Mouse (Mus musculus) small intestine, adult 2 months (tissue): ENCODE measurements around the gene Gadd45g. TPM values are rescaled to one million over a fixed set of nuclear protein-coding genes. Genes with fewer than 3 reads are reported as not detected.

Experiments
- H3K27ac ChIP-seq: fragments of 200-500 bp; 2 replicates; pipeline ENCODE4 v1.5.1; 2012; ENCODE audit warnings: low read depth, low read length, control low read depth, inconsistent platforms; ENCODE audit not compliant: insufficient read depth
- H3K27me3 ChIP-seq: fragments of 200-500 bp; 2 replicates; pipeline ENCODE4 v1.6.1; 2012; ENCODE audit warnings: mild to moderate bottlenecking, moderate library complexity, low read length, inconsistent platforms; ENCODE audit not compliant: control insufficient read depth, insufficient read depth
- H3K36me3 ChIP-seq: fragments of 200-500 bp; 2 replicates; pipeline ENCODE4 v1.6.1; 2012; ENCODE audit warnings: mild to moderate bottlenecking, low read length, control low read depth, inconsistent platforms; ENCODE audit not compliant: control insufficient read depth, insufficient read depth
- H3K4me1 ChIP-seq: fragments of 200-500 bp; 2 replicates; pipeline ENCODE4 v1.6.1; 2012; ENCODE audit warnings: low read length, inconsistent platforms, mixed read lengths; ENCODE audit not compliant: control insufficient read depth, insufficient read depth, insufficient read length
- H3K4me3 ChIP-seq: fragments of 200-500 bp; 2 replicates; pipeline ENCODE4 v1.5.1; 2012; ENCODE audit warnings: low read depth, mild to moderate bottlenecking, control low read depth, inconsistent platforms, low read length, moderate library complexity
- CTCF ChIP-seq: fragments of 200-500 bp; IDR thresholded peaks from 2 replicates; pipeline ENCODE4 v1.5.1; 2012; ENCODE audit warnings: low read depth, mild to moderate bottlenecking, control low read depth, inconsistent platforms, low read length, moderate library complexity, mixed read lengths; ENCODE audit not compliant: insufficient replicate concordance, insufficient read length; ENCODE audit errors: extremely low read depth
- POLR2A ChIP-seq: fragments of 200-500 bp; IDR thresholded peaks from 2 replicates; pipeline ENCODE4 v1.6.1; 2012; ENCODE audit warnings: low read depth, mild to moderate bottlenecking, control low read depth, inconsistent platforms, low read length, moderate library complexity
- WGBS: fragments of 180-500 bp; shearing (Covaris S2); methylation state at CpG from one replicate; pipeline ENCODE4 v1.1.7; 2018; 5-methylcytosine and 5-hydroxymethylcytosine counted together
- polyA plus RNA-seq: library from polyadenylated mRNA; depleted of rRNA; stranded (reverse); fragments of >200 nt; gene quantifications from 2 replicates; pipeline ENCODE4 v1.2.3, GENCODE M21; 2012

The Gadd45g gene
- polyA plus RNA-seq, 1 experiment: 42.2 TPM

- under 1% methylated on average over 20 of the region's 20 CpGs for WGBS
Measured at GRCm38 (mm10) chr13:51848481-51849240, 2.2 kb downstream of the Gadd45g start.

GRCm38 (mm10) chr13:51849241-51850033, 3.0 kb downstream of the Gadd45g start:
- peak overlapping the region; percentile 42 for H3K27ac ChIP-seq
- no peaks in the 10 kb centered on the region for H3K27me3 ChIP-seq
- H3K4me1 ChIP-seq: peaks cover 22% of the 10 kb centered on the region
- peak overlapping the region; percentile 10; the same call in 1 of the 2 replicates for H3K4me3 ChIP-seq
- WGBS: 11% methylated on average over 25 of the region's 25 CpGs
- H3K36me3 ChIP-seq: 0 out of 2 replicates have a peak, but pooled peaks cover 3% of the 10 kb centered on the region
- no peak for TF ChIP-seq CTCF
- no peak for TF ChIP-seq POLR2A

More at GRCm38 (mm10) chr13:51848481-51849240, 2.2 kb downstream of the Gadd45g start:
- H3K27me3 ChIP-seq: no peaks in the 10 kb centered on the region
- 0 out of 2 replicates have a peak, but pooled peaks cover 3% of the 10 kb centered on the region for H3K36me3 ChIP-seq
- H3K4me3 ChIP-seq: peak overlapping the region; percentile 77
- peak overlapping the region; percentile 81 for H3K27ac ChIP-seq
- no peak for TF ChIP-seq CTCF
- no peak for TF ChIP-seq POLR2A
- peaks cover 18% of the 10 kb centered on the region for H3K4me1 ChIP-seq

- no peak overlapping the region for H3K4me3 ChIP-seq
- 0 out of 2 replicates have a peak, but pooled peaks cover 3% of the 10 kb centered on the region for H3K36me3 ChIP-seq
- H3K4me1 ChIP-seq: peaks cover 18% of the 10 kb centered on the region
- TF ChIP-seq POLR2A (no peak), CTCF (no peak)
- H3K27ac ChIP-seq: no peak overlapping the region
- no peaks in the 10 kb centered on the region for H3K27me3 ChIP-seq
- 91% methylated on average over 1 of the region's 1 CpGs for WGBS
Measured at GRCm38 (mm10) chr13:51850565-51850964, 4.1 kb downstream of the Gadd45g start.

GRCm38 (mm10) chr13:51852560-51853190, 6.2 kb downstream of the Gadd45g start:
- Histone ChIP-seq H3K27me3 (no peaks in the 10 kb centered on the region), H3K4me3 (no peak overlapping the region), H3K4me1 (peaks cover 25% of the 10 kb centered on the region), H3K27ac (0 out of 2 replicates have a peak overlapping the region, but pooled peaks have one; percentile 15), H3K36me3 (0 out of 2 replicates have a peak, but pooled peaks cover 3% of the 10 kb centered on the region)
- WGBS: 28% methylated on average over 7 of the region's 7 CpGs
- TF ChIP-seq CTCF (no peak), POLR2A (no peak)

GRCm38 (mm10) chr13:51853301-51854243, 7.1 kb downstream of the Gadd45g start:
- H3K27me3 ChIP-seq: no peaks in the 10 kb centered on the region
- H3K4me1 ChIP-seq: peaks cover 25% of the 10 kb centered on the region
- no peaks in the 10 kb centered on the region for H3K36me3 ChIP-seq
- H3K4me3 ChIP-seq: no peak overlapping the region
- H3K27ac ChIP-seq: peak overlapping the region; percentile 25
- TF ChIP-seq POLR2A (no peak), CTCF (no peak)
- 27% methylated on average over 16 of the region's 16 CpGs for WGBS

GRCm38 (mm10) chr13:51855584-51855983, 9.1 kb downstream of the Gadd45g start:
- H3K36me3 ChIP-seq: no peaks in the 10 kb centered on the region
- no peaks in the 10 kb centered on the region for H3K27me3 ChIP-seq
- no peak for TF ChIP-seq POLR2A
- no peak for TF ChIP-seq CTCF
- WGBS: 79% methylated on average over 5 of the region's 5 CpGs
- no peak overlapping the region for H3K4me3 ChIP-seq
- H3K27ac ChIP-seq: no peak overlapping the region
- peaks cover 26% of the 10 kb centered on the region for H3K4me1 ChIP-seq
